Mouse (Mus musculus): Measurements from ENCODE around the gene Cdc6.

- no peak for TF ChIP-seq CTCF (IDR thresholded peaks at IDR 0.05; ENCODE audit: low read depth, low read length)
- no peak for TF ChIP-seq POLR2AphosphoS5 (IDR thresholded peaks at IDR 0.05; ENCODE audit: insufficient replicate concordance, low read depth, low read length)
Measured at GRCm38 (mm10) chr11:98889077-98889476, 18.5 kb upstream of the Cdc6 start.
